Mouse (Mus musculus): ENCODE data around the gene Olfr1065. TPM values are rescaled to one million over a fixed set of nuclear protein-coding genes. Genes with fewer than 3 reads are reported as not detected.
"Not testable (repeated sequence)": the region's sequence is repeated elsewhere in the genome, so short reads cannot be mapped to it uniquely, and the experiment has no call there.

Olfr1065 gene
- polyA plus RNA-seq (2012; ENCODE audit: insufficient read depth, insufficient read length, missing spikeins) = not detected in 2 replicates

DNA sequence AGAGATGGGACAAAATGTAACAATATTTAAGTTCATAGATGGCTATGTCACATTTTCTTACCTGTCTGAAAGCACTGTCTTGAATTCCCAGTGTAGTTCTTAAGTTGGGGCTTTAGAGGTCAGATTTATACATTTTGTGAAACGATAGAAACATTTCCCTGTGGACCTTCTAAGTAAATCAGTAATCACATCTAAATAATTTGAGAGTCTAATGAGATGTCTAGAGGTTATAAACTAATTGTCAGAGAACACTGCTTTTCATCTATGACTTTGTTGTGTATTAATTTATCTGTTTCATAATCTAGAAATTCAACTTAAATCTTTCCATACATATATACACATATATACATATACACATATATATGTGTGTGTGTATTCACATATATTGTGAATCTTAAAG is at the start of gene Olfr1065:
Olfr1065 (minus strand) TSS at position 101 of the 400 bp plus-strand sequence.
- H3K4me1 ChIP-seq (ENCODE audit: control insufficient read depth, insufficient read depth, insufficient read length, low read length); H3K27ac ChIP-seq (replicated peaks; ENCODE audit: low read depth, low read length); H3K4me3 ChIP-seq (ENCODE audit: insufficient read depth, low read depth, low read length): not testable (repeated sequence)

DNA sequence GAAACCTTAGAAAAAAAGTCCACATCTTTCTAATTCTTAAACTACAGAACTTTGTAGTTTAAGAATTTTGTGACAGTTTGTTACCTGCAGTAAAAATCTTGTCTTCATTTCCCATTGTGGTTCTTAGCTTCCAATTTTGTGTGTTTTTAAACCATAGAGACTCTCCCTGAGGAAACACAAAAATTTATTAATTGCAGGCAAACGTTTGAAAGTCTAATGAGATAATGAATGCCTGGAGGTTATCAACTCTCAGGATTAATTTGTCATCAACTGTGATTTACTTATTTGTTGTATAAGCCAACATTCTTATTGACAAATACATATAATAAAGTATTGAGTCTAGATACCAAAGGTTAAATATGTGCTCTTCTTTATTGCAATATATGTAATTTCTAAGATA is 36.9 kb upstream of the Olfr1065 start, which contains the start of gene Olfr228:
Olfr228 (minus strand) TSS at position 101 of the 400 bp plus-strand sequence.
- no peaks in the 10 kb centered on the region for H3K4me1 ChIP-seq (ENCODE audit: control insufficient read depth, insufficient read depth, insufficient read length, low read length)
- H3K4me3 ChIP-seq (ENCODE audit: insufficient read depth, low read depth, low read length) = no peak within 1 kb of the TSS
- H3K27ac ChIP-seq (replicated peaks; ENCODE audit: low read depth, low read length) = no peak within 1 kb of the TSS

DNA sequence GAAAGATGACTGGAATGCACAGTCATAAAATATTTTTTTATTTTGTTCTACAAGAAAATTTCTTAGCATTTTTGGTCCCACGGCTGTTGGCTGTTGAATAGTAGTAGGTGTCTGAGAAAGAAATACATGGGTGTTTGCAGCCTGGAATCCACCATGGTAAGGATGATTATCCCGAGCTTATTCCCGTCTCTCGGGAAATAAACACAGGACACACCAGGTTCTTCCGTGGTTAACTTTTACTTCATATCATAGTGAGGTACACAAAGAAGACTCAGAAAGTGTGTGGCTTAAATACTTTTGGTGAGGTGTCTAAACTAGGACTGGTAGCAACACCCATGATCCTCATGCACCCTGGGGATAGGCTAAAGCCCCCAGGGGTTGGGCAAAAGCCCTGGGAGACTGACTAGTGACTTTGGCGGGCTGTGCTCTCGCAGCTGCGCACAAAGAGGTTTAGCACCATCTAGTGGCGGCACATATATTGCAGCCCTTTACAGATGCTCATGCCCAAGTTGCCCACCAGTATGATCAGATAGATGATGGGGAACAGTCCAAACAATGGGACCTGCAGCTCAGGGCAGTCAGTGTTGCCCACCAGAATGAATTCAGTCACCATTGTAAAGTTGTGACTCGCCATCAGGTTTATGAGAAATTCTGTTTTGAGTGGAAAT is 14.2 kb upstream of the Olfr1065 start:
- Histone ChIP-seq H3K27ac (replicated peaks; ENCODE audit: low read depth, low read length) (no peak overlapping the region), H3K4me3 (ENCODE audit: insufficient read depth, low read depth, low read length) (no peak overlapping the region), H3K4me1 (ENCODE audit: control insufficient read depth, insufficient read depth, insufficient read length, low read length) (no peaks in the 10 kb centered on the region)

DNA sequence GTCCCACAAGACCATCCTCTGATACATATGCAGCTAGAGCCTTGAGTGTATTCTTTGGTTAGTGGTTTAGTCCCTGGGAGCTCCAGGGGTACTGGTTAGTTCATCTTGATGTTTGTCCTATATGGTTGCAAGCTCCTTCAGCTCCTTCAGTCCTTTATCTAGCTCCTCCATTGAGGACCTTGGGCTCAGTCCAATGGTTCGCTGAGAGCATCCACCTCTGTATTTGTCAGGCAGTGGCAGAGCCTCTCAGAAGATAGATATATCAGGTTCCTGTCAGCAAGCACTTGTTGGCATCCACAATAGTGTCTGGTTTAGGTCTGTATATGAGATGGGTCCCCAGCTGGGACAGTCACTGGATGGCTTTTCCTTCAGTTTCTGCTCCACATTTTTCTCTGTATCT is 10.0 kb upstream of the Olfr1065 start:
- Histone ChIP-seq H3K27ac (replicated peaks; ENCODE audit: low read depth, low read length) (no peak overlapping the region), H3K4me1 (ENCODE audit: control insufficient read depth, insufficient read depth, insufficient read length, low read length) (no peaks in the 10 kb centered on the region), H3K4me3 (ENCODE audit: insufficient read depth, low read depth, low read length) (no peak overlapping the region)

DNA sequence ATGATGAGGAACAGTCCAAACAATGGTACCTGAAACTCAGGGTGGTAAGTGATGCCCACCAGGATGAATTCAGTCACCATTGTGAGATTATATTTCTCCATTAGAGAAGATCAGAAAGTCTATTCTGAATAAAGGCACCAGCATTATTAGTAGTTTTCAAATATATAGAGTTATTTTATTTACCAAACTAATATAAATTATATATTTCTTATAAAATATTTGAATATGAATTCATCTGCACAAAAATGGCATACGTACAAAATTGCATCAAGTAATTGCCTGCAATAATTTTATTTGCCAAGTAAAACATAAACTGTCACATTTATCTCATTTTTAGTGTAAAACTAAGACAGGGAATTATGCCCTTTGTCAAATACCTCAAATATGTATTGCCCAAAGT is 5.8 kb upstream of the Olfr1065 start, which contains the start of gene Olfr1066:
Olfr1066 (minus strand) TSS at position 101 of the 400 bp plus-strand sequence.
- H3K4me3 ChIP-seq (ENCODE audit: insufficient read depth, low read depth, low read length) = no peak within 1 kb of the TSS
- H3K4me1 ChIP-seq (ENCODE audit: control insufficient read depth, insufficient read depth, insufficient read length, low read length) = no peaks in the 10 kb centered on the region
- no peak within 1 kb of the TSS for H3K27ac ChIP-seq (replicated peaks; ENCODE audit: low read depth, low read length)

DNA sequence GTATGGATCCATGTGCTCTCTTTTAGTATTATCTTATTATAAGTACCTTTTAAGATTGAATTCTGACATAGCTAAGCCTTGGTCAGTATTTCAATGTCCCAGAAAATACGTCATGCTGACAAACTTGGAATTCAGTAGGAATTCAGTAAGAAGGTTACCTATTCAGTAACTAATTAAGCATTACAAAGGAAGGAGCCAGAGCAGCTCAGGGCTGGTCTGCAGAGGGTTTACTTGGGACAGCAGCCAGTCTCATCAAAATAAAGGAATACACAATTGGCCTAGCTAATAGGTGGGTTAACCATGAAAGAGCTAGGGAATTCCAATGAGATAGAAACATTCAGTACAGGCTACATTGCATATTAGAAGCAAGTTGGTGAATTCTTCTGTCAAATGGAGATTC is 8.3 kb downstream of the Olfr1065 start:
- H3K27ac ChIP-seq (replicated peaks; ENCODE audit: low read depth, low read length); H3K4me3 ChIP-seq (ENCODE audit: insufficient read depth, low read depth, low read length); H3K4me1 ChIP-seq (ENCODE audit: control insufficient read depth, insufficient read depth, insufficient read length, low read length): not testable (repeated sequence)

DNA sequence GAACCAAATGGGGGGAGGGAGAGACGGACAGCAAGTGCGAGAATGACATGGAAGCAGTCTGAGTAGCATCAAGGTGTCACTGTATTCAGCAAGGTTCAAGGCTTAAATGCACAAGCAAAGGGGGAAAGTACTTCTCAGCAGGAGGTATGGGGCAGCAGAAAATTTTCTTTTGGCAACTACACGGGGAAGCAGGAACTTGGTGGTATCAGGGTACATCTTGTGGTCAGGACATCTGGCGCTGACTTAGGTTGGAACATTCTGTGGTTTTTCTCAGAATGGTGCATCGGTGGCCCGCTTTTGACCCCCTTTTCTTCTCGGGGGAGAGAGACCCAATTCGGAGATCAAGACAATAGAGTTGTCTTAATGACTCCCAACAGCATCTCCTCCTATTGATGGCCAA is 21.9 kb downstream of the Olfr1065 start:
- not testable (repeated sequence) for H3K4me3 ChIP-seq (ENCODE audit: insufficient read depth, low read depth, low read length); H3K4me1 ChIP-seq (ENCODE audit: control insufficient read depth, insufficient read depth, insufficient read length, low read length); H3K27ac ChIP-seq (replicated peaks; ENCODE audit: low read depth, low read length)

DNA sequence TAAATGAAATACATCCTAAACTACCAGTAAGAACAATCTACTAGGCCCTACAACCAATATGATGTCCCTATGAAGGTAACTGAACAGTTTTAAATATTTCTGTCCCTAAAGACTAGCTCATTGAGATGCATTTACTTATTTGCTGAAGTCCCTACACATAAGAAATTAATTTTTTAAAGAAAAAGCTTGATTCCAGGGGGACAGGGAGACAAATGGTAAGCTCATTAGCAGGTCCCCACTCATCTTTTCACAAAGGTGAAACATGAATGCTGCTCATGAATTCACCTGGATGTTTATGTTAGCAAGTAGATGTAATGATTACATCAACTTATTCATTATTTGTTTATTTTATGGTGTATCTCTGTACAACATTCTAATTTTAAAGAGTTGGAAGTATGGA is 23.7 kb downstream of the Olfr1065 start, which contains the start of gene Olfr1062:
Olfr1062 (minus strand) TSS at position 101 of the 400 bp plus-strand sequence.
- H3K27ac ChIP-seq (replicated peaks; ENCODE audit: low read depth, low read length); H3K4me3 ChIP-seq (ENCODE audit: insufficient read depth, low read depth, low read length); H3K4me1 ChIP-seq (ENCODE audit: control insufficient read depth, insufficient read depth, insufficient read length, low read length): not testable (repeated sequence)

DNA sequence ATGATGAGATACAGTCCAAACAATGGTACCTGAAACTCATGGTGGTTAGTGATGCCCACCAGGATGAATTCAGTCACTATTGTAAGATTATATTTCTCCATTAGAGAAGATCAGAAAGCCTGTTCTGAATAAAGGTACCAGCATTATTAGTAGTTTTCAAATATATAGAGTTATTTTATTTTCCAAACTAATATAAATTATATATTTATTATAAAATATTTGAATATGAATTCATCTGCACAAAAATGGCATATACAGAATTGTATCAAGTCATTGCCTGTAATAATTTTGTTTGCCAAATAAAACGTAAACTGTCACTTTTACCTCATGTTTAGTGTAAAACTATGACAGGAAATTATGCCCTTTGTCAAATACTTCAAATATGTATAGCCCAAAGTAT is 36.4 kb downstream of the Olfr1065 start, which contains the start of gene Olfr1061:
Olfr1061 (minus strand) TSS at position 101 of the 400 bp plus-strand sequence.
- no peaks in the 10 kb centered on the region for H3K4me1 ChIP-seq (ENCODE audit: control insufficient read depth, insufficient read depth, insufficient read length, low read length)
- no peak within 1 kb of the TSS for H3K4me3 ChIP-seq (ENCODE audit: insufficient read depth, low read depth, low read length)
- H3K27ac ChIP-seq (replicated peaks; ENCODE audit: low read depth, low read length) = no peak within 1 kb of the TSS

DNA sequence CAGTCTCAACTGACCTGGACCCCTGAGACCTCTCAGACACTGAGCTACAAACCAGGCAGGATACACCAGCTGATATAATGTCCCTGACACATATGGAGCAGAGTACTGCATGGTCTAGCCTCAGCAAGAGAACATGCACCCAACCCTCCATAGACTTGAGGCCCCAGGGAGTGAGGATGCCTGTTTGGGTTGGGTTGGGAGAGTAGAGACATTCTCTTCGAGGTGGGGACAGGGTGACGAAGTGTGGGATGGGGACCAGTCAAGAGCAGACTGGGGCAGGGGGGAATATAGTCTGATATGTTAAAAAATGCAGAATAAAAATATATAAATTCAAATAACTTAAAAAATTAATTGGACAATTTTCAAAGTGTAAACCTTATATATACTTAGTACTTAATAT is 55.3 kb downstream of the Olfr1065 start:
- no peaks in the 10 kb centered on the region for H3K4me1 ChIP-seq (ENCODE audit: control insufficient read depth, insufficient read depth, insufficient read length, low read length)
- H3K4me3 ChIP-seq (ENCODE audit: insufficient read depth, low read depth, low read length) = no peak overlapping the region
- H3K27ac ChIP-seq (replicated peaks; ENCODE audit: low read depth, low read length) = no peak overlapping the region

Other genes with a start within 250 kb of the Olfr1065 start
- not detected in 2 replicates for gene Olfr1045, start 247.6 kb downstream of the Olfr1065 start, polyA plus RNA-seq (2012; ENCODE audit: insufficient read depth, insufficient read length, missing spikeins)
- gene Olfr1046, start 231.3 kb downstream of the Olfr1065 start, polyA plus RNA-seq (2012; ENCODE audit: insufficient read depth, insufficient read length, missing spikeins) = not detected in 2 replicates
- not detected in 2 replicates for gene Olfr1047, start 219.2 kb downstream of the Olfr1065 start, polyA plus RNA-seq (2012; ENCODE audit: insufficient read depth, insufficient read length, missing spikeins)
- not detected in 2 replicates for gene Olfr1048, start 210.3 kb downstream of the Olfr1065 start, polyA plus RNA-seq (2012; ENCODE audit: insufficient read depth, insufficient read length, missing spikeins)
- not detected in 2 replicates for gene Olfr1049, start 192.3 kb downstream of the Olfr1065 start, polyA plus RNA-seq (2012; ENCODE audit: insufficient read depth, insufficient read length, missing spikeins)
- not detected in 2 replicates for gene Olfr1051, start 171.5 kb downstream of the Olfr1065 start, polyA plus RNA-seq (2012; ENCODE audit: insufficient read depth, insufficient read length, missing spikeins)
- gene Olfr1052, start 158.1 kb downstream of the Olfr1065 start, polyA plus RNA-seq (2012; ENCODE audit: insufficient read depth, insufficient read length, missing spikeins) = not detected in 2 replicates
- gene Olfr1053, start 135.3 kb downstream of the Olfr1065 start, polyA plus RNA-seq (2012; ENCODE audit: insufficient read depth, insufficient read length, missing spikeins) = not detected in 2 replicates
- not detected in 2 replicates for gene Olfr1054, start 115.2 kb downstream of the Olfr1065 start, polyA plus RNA-seq (2012; ENCODE audit: insufficient read depth, insufficient read length, missing spikeins)
- not detected in 2 replicates for gene Olfr1055, start 100.3 kb downstream of the Olfr1065 start, polyA plus RNA-seq (2012; ENCODE audit: insufficient read depth, insufficient read length, missing spikeins)
- gene Olfr1056, start 88.1 kb downstream of the Olfr1065 start, polyA plus RNA-seq (2012; ENCODE audit: insufficient read depth, insufficient read length, missing spikeins) = not detected in 2 replicates
- gene Olfr1057, start 72.2 kb downstream of the Olfr1065 start, polyA plus RNA-seq (2012; ENCODE audit: insufficient read depth, insufficient read length, missing spikeins) = not detected in 2 replicates
- not detected in 2 replicates for gene Olfr1058, start 62.0 kb downstream of the Olfr1065 start, polyA plus RNA-seq (2012; ENCODE audit: insufficient read depth, insufficient read length, missing spikeins)
- gene Olfr1061, start 36.5 kb downstream of the Olfr1065 start, polyA plus RNA-seq (2012; ENCODE audit: insufficient read depth, insufficient read length, missing spikeins) = not detected in 2 replicates
- gene Olfr1062, start 23.8 kb downstream of the Olfr1065 start, polyA plus RNA-seq (2012; ENCODE audit: insufficient read depth, insufficient read length, missing spikeins) = not detected in 2 replicates
- gene Olfr1066, start 5.7 kb upstream of the Olfr1065 start, polyA plus RNA-seq (2012; ENCODE audit: insufficient read depth, insufficient read length, missing spikeins) = not detected in 2 replicates
- not detected in 2 replicates for gene Olfr228, start 36.8 kb upstream of the Olfr1065 start, polyA plus RNA-seq (2012; ENCODE audit: insufficient read depth, insufficient read length, missing spikeins)
- not detected in 2 replicates for gene Olfr1076, start 57.9 kb upstream of the Olfr1065 start, polyA plus RNA-seq (2012; ENCODE audit: insufficient read depth, insufficient read length, missing spikeins)
- gene Olfr1079, start 91.9 kb upstream of the Olfr1065 start, polyA plus RNA-seq (2012; ENCODE audit: insufficient read depth, insufficient read length, missing spikeins) = not detected in 2 replicates
- not detected in 2 replicates for gene Olfr1080, start 107.6 kb upstream of the Olfr1065 start, polyA plus RNA-seq (2012; ENCODE audit: insufficient read depth, insufficient read length, missing spikeins)
- not detected in 2 replicates for gene Olfr1082, start 148.4 kb upstream of the Olfr1065 start, polyA plus RNA-seq (2012; ENCODE audit: insufficient read depth, insufficient read length, missing spikeins)
- not detected in 2 replicates for gene Olfr1084, start 189.1 kb upstream of the Olfr1065 start, polyA plus RNA-seq (2012; ENCODE audit: insufficient read depth, insufficient read length, missing spikeins)
- gene Olfr1085, start 211.4 kb upstream of the Olfr1065 start, polyA plus RNA-seq (2012; ENCODE audit: insufficient read depth, insufficient read length, missing spikeins) = not detected in 2 replicates
- gene Olfr1086, start 229.5 kb upstream of the Olfr1065 start, polyA plus RNA-seq (2012; ENCODE audit: insufficient read depth, insufficient read length, missing spikeins) = not detected in 2 replicates
- not detected in 2 replicates for gene Olfr1087, start 247.8 kb upstream of the Olfr1065 start, polyA plus RNA-seq (2012; ENCODE audit: insufficient read depth, insufficient read length, missing spikeins)